Mouse (Mus musculus) neutrophil, adult 83 days (primary cell): ENCODE measurements around the gene Lst1. TPM values are rescaled to one million over a fixed set of nuclear protein-coding genes. Genes with fewer than 3 reads are reported as not detected.

ENCODE experiments used
- total RNA-seq, 2 experiments: library from RNA; stranded (reverse); gene quantifications; one replicate each; pipeline ENCODE4 v1.2.4; 2023

Gene Lst1
- total RNA-seq = 100 to 1,000 TPM; 564 to 656 TPM

DNA sequence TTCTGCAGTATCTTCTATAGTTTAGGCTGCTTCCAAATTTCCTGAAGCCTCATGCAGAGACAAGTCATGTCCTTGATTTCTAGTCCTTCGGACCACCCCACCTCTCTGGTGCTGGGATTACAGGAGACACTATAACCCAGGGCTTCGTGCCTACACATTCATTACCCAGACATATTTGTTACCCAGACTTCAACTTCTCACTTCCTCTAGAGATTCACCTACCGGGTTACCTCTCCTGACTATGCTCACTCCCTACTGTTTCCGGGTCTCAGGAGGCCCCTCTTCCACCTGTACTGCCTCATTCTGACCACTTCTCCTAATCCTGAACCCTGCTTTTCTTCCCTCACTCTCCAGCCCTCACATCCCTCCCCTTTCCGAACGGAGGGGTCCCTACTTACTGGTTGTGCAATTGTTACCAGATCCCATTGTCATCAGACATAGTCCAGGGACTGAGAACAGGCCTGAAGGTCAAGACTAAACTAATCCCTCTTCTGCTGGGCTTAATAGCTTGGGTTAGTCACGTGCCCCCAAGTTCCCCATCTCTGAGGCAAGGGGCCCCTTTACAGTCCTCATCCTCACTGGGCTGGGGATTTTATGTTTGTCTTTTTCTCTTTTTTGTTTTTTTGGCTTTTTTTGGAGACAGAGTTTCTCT, at the start of gene Lst1:
Gene Lst1, minus strand, starts transcription at position 481 of the 652 bp plus-strand sequence.

GRCm38 (mm10) chr17:35235614-35236389, 47.6 kb upstream of the Lst1 start, which contains the start of gene Nfkbil1:
Nfkbil1 (minus strand) TSS chr17:35235792.

GRCm38 (mm10) chr17:35233114-35233980, 45.1 kb upstream of the Lst1 start, which contains the start of gene Atp6v1g2:
Atp6v1g2 (plus strand) TSS chr17:35233660.

GRCm38 (mm10) chr17:35220156-35220952, 32.1 kb upstream of the Lst1 start, which contains the start of gene Gm16181:
Gm16181 (plus strand) TSS chr17:35220834.

DNA sequence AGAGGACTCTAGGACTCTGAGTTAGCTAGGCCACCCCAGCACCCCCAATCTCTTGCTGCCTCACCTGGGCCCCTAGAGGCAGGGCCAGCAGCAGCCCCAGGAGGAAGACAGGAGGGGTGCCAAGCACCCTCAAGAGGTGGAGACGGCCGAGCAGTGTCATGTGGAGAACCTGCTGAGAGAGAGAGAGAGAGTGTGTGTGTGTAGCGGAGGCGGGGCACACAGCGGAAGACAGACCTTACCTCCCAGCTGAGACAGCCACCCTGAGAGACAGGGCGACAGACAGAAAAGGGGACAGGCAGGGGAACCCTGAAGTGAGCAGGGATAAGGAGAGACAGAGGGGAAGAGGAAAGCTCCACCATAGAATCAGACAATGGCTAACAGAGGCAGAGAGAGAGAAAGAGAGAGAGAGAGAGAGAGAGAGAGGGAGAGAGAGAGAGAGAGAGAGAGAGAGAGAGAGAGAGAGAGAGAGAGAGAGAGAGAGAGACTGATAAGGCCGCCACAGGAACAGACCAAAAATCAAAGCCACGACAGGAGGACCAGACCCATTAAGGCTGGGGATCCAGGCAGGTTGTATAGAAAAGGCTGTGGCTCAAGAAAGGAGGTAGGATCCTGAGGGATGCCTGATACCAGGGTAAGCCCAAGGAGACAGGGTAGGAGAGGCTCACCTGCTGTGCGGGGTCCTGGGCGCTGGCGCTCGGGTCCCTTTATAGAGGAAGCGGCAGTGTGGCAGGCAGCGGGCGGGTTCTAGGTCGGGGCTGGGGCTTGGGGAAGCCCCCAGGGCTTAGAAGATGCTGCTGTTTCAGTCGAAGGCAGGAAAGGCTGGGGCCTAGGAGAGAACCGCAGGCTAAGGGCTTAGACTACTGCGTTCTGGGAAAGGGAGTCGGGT, 16.5 kb upstream of the Lst1 start, which contains the start of gene Lta:
Gene Lta, minus strand, starts transcription at position 858 of the 886 bp plus-strand sequence.

DNA sequence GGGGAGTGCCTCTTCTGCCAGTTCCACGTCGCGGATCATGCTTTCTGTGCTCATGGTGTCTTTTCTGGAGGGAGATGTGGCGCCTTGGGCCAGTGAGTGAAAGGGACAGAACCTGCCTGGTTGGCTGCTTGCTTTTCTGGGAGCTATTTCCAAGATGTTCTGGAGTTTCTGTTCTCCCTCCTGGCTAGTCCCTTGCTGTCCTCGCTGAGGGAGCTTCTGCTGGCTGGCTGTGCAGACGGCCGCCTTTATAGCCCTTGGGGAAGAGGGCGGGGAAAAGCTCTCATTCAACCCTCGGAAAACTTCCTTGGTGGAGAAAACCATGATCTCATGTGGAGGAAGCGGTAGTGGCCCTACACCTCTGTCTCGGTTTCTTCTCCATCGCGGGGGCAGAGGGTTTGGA, 13.5 kb upstream of the Lst1 start, which contains the start of gene Tnf:
Gene Tnf, minus strand, starts transcription at position 221 of the 400 bp plus-strand sequence.

DNA sequence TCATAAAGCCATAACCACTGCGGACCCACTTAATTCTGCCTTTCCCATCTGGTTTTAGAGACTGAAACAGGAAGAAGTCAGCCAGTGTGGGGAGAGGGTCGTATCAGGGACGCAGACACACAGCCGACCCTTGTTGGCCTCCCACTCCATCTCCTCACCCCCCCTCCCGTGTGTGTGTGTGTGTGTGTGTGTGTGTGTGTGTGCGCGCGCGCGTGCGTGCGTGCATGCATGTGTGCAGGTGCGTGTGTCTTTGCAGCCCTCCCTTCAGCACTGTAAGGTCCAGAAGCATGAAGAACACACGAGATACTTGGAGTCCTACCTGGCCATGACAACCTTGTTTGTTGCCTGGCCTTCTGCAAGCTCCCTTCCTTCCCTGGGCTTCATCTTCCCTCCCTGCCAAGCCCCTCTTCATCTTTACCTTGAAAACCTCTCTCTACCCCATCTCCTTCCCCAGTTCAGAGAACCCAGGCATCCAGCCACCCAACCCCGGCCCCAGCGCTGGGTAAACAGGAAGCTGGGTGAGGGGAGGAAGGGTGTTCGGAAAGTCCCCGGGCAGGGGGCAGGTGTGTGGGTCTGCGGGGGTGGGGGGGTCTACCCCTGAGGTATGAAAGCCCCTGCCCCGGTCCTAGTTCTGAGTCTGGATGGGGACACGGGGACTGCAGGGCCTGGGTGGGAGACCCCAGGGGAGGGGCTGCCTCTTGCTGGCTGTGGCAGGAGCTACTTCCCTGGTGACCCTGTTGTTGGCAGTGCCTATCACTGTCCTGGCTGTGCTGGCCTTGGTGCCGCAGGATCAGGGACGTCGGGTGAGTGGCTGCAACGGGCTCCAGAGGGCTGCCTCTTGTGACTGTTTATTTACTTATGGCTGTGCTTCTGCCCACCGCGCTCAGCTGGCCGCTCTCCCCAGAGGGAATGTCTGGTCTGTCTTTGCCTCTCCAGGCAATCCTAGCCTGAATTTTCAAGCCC, 5.9 kb upstream of the Lst1 start, which contains the start of gene Ltb:
Gene Ltb, plus strand, starts transcription at position 559 of the 963 bp plus-strand sequence.

DNA sequence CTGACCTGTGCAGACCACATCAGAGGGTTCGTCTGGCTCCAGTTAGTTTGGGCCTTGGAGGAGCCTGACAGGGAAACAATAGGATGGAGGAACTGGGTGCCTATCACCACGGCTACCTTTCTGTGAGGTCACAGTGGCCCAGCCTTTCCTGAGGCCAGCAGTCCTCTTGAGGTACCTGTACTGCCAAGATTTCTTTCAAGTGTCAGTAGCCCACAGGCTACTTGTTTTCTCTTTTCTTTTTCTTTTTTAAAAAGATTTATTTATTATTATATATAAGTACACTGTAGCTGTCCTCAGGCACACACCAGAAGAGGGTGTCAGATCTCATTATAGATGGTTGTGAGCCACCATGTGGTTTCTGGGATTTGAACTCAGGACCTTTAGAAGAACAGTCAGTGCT, 12.3 kb downstream of the Lst1 start, which contains the start of gene Aif1:
Gene Aif1, minus strand, starts transcription at position 101 of the 400 bp plus-strand sequence.

GRCm38 (mm10) chr17:35164568-35165450, 23.4 kb downstream of the Lst1 start, which contains the start of gene Prrc2a:
Prrc2a (minus strand) TSS chr17:35164897.

Other genes starting within 250 kb of the Lst1 start
- 100 to 1,000 TPM in 1 of 2 experiments, 10 to 100 TPM in 1; 58.3 to 134 TPM for gene Hspa1b, start 229.2 kb downstream of the Lst1 start, total RNA-seq
- not detected for gene Gm20481, start 218.5 kb downstream of the Lst1 start, total RNA-seq
- gene Hspa1a, start 216.3 kb downstream of the Lst1 start, total RNA-seq = 100 to 1,000 TPM in 1 of 2 experiments, 10 to 100 TPM in 1; 86.4 to 244 TPM
- under 1 TPM in 1 of 2 experiments, not detected in 1; 0.20 TPM for gene Hspa1l, start 215.7 kb downstream of the Lst1 start, total RNA-seq
- 10 to 100 TPM; 41.4 to 45.7 TPM for gene Lsm2, start 206.6 kb downstream of the Lst1 start, total RNA-seq
- gene Vars, start 187.5 kb downstream of the Lst1 start, total RNA-seq = 10 to 100 TPM; 61.7 to 68.3 TPM
- under 1 TPM in 1 of 2 experiments, not detected in 1; 0.15 TPM for gene Vwa7, start 171.9 kb downstream of the Lst1 start, total RNA-seq
- 1 to 10 TPM; 1.3 to 2.1 TPM for gene Sapcd1, start 160.4 kb downstream of the Lst1 start, total RNA-seq
- gene Msh5, start 141.7 kb downstream of the Lst1 start, total RNA-seq = 10 to 100 TPM; 11.5 to 12.5 TPM
- 100 to 1,000 TPM; 262 to 285 TPM for gene Clic1, start 138.5 kb downstream of the Lst1 start, total RNA-seq
- 1 to 10 TPM; 2.5 to 3.1 TPM for gene Ddah2, start 129.4 kb downstream of the Lst1 start, total RNA-seq
- 1 to 10 TPM in 1 of 2 experiments, not detected in 1; 1.0 TPM for gene Ly6g6c, start 123.1 kb downstream of the Lst1 start, total RNA-seq
- under 1 TPM in 1 of 2 experiments, not detected in 1; 0.26 TPM for gene Mpig6b, start 122.3 kb downstream of the Lst1 start, total RNA-seq
- gene Ly6g6e, start 111.5 kb downstream of the Lst1 start, total RNA-seq = not detected
- gene Ly6g6d, start 110.4 kb downstream of the Lst1 start, total RNA-seq = not detected
- gene Ly6g6f, start 102.8 kb downstream of the Lst1 start, total RNA-seq = under 1 TPM in 1 of 2 experiments, not detected in 1; 0.35 TPM
- 10 to 100 TPM; 50.2 to 58.4 TPM for gene Abhd16a, start 99.2 kb downstream of the Lst1 start, total RNA-seq
- gene Ly6g5c, start 80.2 kb downstream of the Lst1 start, total RNA-seq = not detected
- 10 to 100 TPM; 13.5 to 16.4 TPM for gene Ly6g5b, start 73.0 kb downstream of the Lst1 start, total RNA-seq
- 10 to 100 TPM; 20.2 to 26.5 TPM for gene Gpank1, start 67.0 kb downstream of the Lst1 start, total RNA-seq
- gene Csnk2b, start 66.4 kb downstream of the Lst1 start, total RNA-seq = 100 to 1,000 TPM; 172 TPM
- gene D17H6S53E, start 62.1 kb downstream of the Lst1 start, total RNA-seq = 10 to 100 TPM; 16.4 to 24.3 TPM
- gene Apom, start 56.4 kb downstream of the Lst1 start, total RNA-seq = under 1 TPM in 1 of 2 experiments, not detected in 1; 0.42 TPM
- 100 to 1,000 TPM; 222 to 226 TPM for gene Bag6, start 53.3 kb downstream of the Lst1 start, total RNA-seq
- 100 to 1,000 TPM; 180 to 195 TPM for gene Prrc2a, start 23.5 kb downstream of the Lst1 start, total RNA-seq
- gene Aif1, start 12.4 kb downstream of the Lst1 start, total RNA-seq = 10 to 100 TPM; 18.0 to 18.3 TPM
- 10 to 100 TPM; 84.2 to 91.5 TPM for gene Ltb, start 6.0 kb upstream of the Lst1 start, total RNA-seq
- gene Tnf, start 13.6 kb upstream of the Lst1 start, total RNA-seq = 10 to 100 TPM; 71.0 to 84.1 TPM
- not detected for gene Lta, start 16.9 kb upstream of the Lst1 start, total RNA-seq
- gene Gm16181, start 32.4 kb upstream of the Lst1 start, total RNA-seq = not detected
- gene Atp6v1g2, start 45.2 kb upstream of the Lst1 start, total RNA-seq = 1 to 10 TPM; 2.2 to 4.8 TPM
- gene Nfkbil1, start 47.4 kb upstream of the Lst1 start, total RNA-seq = 10 to 100 TPM; 18.6 to 19.5 TPM
- gene Ddx39b, start 53.3 kb upstream of the Lst1 start, total RNA-seq = 100 to 1,000 TPM; 208 to 239 TPM
- gene H2-D1, start 74.3 kb upstream of the Lst1 start, total RNA-seq = 1,000 to 10,000 TPM; 1,522 to 1,549 TPM
- 1 to 10 TPM; 6.7 to 6.9 TPM for gene H2-Q1, start 132.0 kb upstream of the Lst1 start, total RNA-seq
- 1 to 10 TPM; 5.5 to 6.4 TPM for gene H2-Q2, start 153.8 kb upstream of the Lst1 start, total RNA-seq
- 10 to 100 TPM; 73.7 to 78.8 TPM for gene H2-Q4, start 191.2 kb upstream of the Lst1 start, total RNA-seq
- 10 to 100 TPM; 16.6 to 19.4 TPM for gene H2-Q6, start 236.4 kb upstream of the Lst1 start, total RNA-seq